Mouse (Mus musculus): ENCODE data around the gene Usp43.

- TF ChIP-seq ZNF384 (IDR thresholded peaks at IDR 0.05; ENCODE audit: low read depth, low read length) (no peak), CHD2 (IDR thresholded peaks at IDR 0.05; ENCODE audit: low read depth, low read length) (no peak)
Measured at GRCm38 (mm10) chr11:67964110-67964509, 42.2 kb upstream of the Usp43 start.

All from ES-E14 (cell line).